Mouse (Mus musculus) G1E (cell line): Measurements from ENCODE around the gene Tmem69. TPM values are rescaled to one million over a fixed set of nuclear protein-coding genes. Genes with fewer than 3 reads are reported as not detected.
A peak's percentile ranks its signal among the peaks of the same experiment; 100 is the strongest.

Source experiments
- ATAC-seq: 2 replicates; pipeline ENCODE4 v1.8.0; 2016; ENCODE audit warnings: mild to moderate bottlenecking; ENCODE audit not compliant: insufficient number of reproducible peaks, poor library complexity, low FRiP score, severe bottlenecking; ENCODE audit errors: extremely low read depth
- DNase-seq: peaks from one replicate; pipeline ENCODE4 v3.0.0; 2012; ENCODE audit warnings: low spot score
- H3K27me3 ChIP-seq: 2 replicates; pipeline ENCODE4 v1.6.1; 2012; ENCODE audit warnings: mild to moderate bottlenecking, low read length, inconsistent platforms; ENCODE audit not compliant: insufficient read depth
- H3K36me3 ChIP-seq: replicated peaks from 2 replicates; pipeline ENCODE3; 2012; ENCODE audit warnings: mild to moderate bottlenecking, inconsistent platforms
- H3K4me1 ChIP-seq: 2 replicates; pipeline ENCODE4 v1.6.1; 2012; ENCODE audit warnings: low read depth, low read length, inconsistent platforms, mixed read lengths; ENCODE audit not compliant: insufficient read depth
- H3K4me3 ChIP-seq: 2 replicates; pipeline ENCODE4 v1.5.1; 2012; ENCODE audit warnings: low read depth, mild to moderate bottlenecking, inconsistent platforms, low read length, moderate library complexity, mixed read lengths
- H3K9me3 ChIP-seq: replicated peaks from 2 replicates; pipeline ENCODE4 v1.6.1; 2012; ENCODE audit warnings: inconsistent platforms
- CTCF ChIP-seq: IDR thresholded peaks from 2 replicates; pipeline ENCODE4 v1.5.1; 2012; ENCODE audit warnings: low read depth, low read length, inconsistent platforms, mixed read lengths
- GATA1 ChIP-seq: IDR thresholded peaks from 2 replicates; pipeline ENCODE4 v1.6.1; 2012; ENCODE audit warnings: borderline replicate concordance, low read length, inconsistent platforms, mixed read lengths
- GATA2 ChIP-seq: IDR thresholded peaks from 2 replicates; pipeline ENCODE4 v1.6.1; 2012; ENCODE audit warnings: low read depth, low read length, inconsistent platforms, borderline replicate concordance
- POLR2AphosphoS5 ChIP-seq: IDR thresholded peaks from 2 replicates; pipeline ENCODE4 v1.6.1; 2012; ENCODE audit warnings: low read depth, low read length, inconsistent platforms; ENCODE audit not compliant: insufficient replicate concordance
- TAL1 ChIP-seq: conservative IDR thresholded peaks from 2 replicates; pipeline ENCODE4 v1.6.1; 2012; ENCODE audit warnings: low read depth, low read length, inconsistent platforms, mixed read lengths
- polyA plus RNA-seq: library from polyadenylated mRNA; stranded (reverse); fragments of >175 nt; gene quantifications from 2 replicates; pipeline ENCODE4 v1.2.3, GENCODE M21; 2012
- total RNA-seq, 2 experiments: library from RNA; stranded (forward) in 1 of 2; stranded (reverse) in 1 of 2; fragments of 200-1000 nt in 1 of 2; fragments of >200 nt in 1 of 2; fragmentation: Nextera tagmentation in 1 of 2; gene quantifications; 2 replicates each; pipeline ENCODE4 v1.2.3; 2014 to 2017

The Tmem69 gene
- total and polyA plus RNA-seq, 3 experiments, result 5.6 to 99.9 (median 23.2) TPM

DNA sequence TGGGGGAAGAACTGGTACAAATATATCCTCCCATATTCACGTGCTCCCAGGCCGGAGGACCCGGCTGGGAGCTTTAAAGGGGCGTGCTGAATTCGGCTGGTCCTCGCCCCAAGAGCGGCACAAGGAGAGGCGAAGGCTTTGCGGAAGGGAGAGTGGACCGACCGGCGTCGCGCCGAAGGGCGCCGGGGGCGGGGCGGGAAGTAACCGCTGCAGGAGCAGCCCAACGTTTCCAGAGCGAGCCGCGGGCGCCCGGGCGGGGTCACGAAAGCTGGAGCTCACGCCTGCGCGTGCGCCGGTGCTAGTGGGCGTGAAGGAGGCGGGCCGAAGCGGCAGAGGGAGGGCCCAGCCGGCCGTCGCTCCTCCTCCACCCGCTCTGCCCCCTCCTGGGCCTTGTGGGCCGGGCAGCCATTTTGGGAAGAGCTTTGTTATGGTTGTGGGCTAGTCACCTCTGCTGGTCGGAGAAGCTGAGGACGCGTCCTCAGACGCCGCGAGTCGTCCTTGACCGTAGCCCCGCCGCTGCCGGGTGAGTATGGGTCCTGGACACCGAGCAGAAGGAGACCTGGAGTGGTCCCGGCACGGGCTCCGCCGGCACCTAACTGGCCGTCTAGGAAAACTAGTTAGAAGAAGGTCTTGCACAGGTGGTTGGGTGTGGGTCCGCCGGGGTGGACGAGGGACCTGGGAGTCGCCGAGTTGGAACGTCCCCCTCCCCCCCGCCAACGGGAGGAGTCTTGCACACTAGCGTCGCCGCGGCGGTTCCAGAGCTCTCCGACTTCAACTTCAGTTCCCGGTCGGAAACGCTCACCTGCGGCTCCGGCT is 1.8 kb upstream of the Tmem69 start, which contains the start of gene Gpbp1l1:
Gene Gpbp1l1 (plus strand): TSS at position 353 of the 816 bp plus-strand sequence.
- Histone ChIP-seq H3K4me1 (peaks cover 25% of the 10 kb centered on the region), H3K27me3 (no peaks in the 10 kb centered on the region), H3K4me3 (peak within 1 kb of the TSS; percentile 97), H3K9me3 (no peaks in the 10 kb centered on the region), H3K36me3 (peaks cover 33% of the 10 kb centered on the region)
- TF ChIP-seq GATA2 (no peak), POLR2AphosphoS5 (0 out of 2 replicates have a peak, but pooled peaks have one; percentile 62)
- DNase-seq (peak; percentile 78), ATAC-seq (peak; percentile 56)

- TF ChIP-seq GATA2, result no peak
- no peak for TF ChIP-seq GATA1
- TF ChIP-seq CTCF, result no peak
- TF ChIP-seq TAL1, result no peak
- TF ChIP-seq POLR2AphosphoS5, result no peak; the same call in 1 of the 2 replicates
- peaks cover 20% of the 10 kb centered on the region for H3K4me1 ChIP-seq
- H3K9me3 ChIP-seq, result no peaks in the 10 kb centered on the region
- peak overlapping the region; percentile 97 for H3K4me3 ChIP-seq
- ATAC-seq, result peak; percentile 88
- H3K27me3 ChIP-seq, result no peaks in the 10 kb centered on the region
- H3K36me3 ChIP-seq, result peaks cover 31% of the 10 kb centered on the region
- DNase-seq, result peak; percentile 71
Observed at GRCm38 (mm10) chr4:116556561-116557305, 997 bp upstream of the Tmem69 start.

DNA sequence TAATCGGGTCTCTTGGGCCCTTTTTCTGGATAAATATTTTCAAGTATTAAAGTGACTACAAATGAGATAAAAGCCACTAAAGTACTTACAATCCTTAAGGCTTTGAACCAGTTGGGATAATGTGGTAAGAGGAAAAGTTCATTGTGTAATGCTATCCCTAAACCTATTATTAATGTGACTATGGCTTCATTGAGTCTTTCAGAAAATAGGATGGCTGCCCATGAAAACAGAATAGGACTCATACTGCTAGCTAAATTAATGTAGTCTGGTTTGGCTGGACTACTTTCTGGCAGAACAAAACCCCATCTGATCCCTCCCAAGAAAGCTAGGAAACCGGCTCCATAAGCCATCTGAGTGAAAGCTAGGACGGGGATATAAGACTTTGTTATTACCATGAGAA is 2.7 kb downstream of the Tmem69 start:
- Histone ChIP-seq H3K9me3 (no peaks in the 10 kb centered on the region), H3K27me3 (no peaks in the 10 kb centered on the region), H3K4me1 (peaks cover 4% of the 10 kb centered on the region), H3K4me3 (no peak overlapping the region), H3K36me3 (peaks cover 30% of the 10 kb centered on the region)
- no peak for DNase-seq
- TF ChIP-seq TAL1, result no peak
- no peak for TF ChIP-seq CTCF
- TF ChIP-seq GATA2, result no peak
- TF ChIP-seq POLR2AphosphoS5, result no peak
- TF ChIP-seq GATA1, result no peak
- no peak for ATAC-seq

GRCm38 (mm10) chr4:116550432-116550831 is 5.3 kb downstream of the Tmem69 start:
- no peak for DNase-seq
- Histone ChIP-seq H3K4me1 (peaks cover 1% of the 10 kb centered on the region; the same call in 1 of the 2 replicates), H3K4me3 (no peak overlapping the region), H3K27me3 (no peaks in the 10 kb centered on the region), H3K36me3 (peaks cover 30% of the 10 kb centered on the region), H3K9me3 (no peaks in the 10 kb centered on the region)
- no peak for ATAC-seq
- TF ChIP-seq GATA1 (no peak), TAL1 (no peak), CTCF (no peak), GATA2 (no peak), POLR2AphosphoS5 (no peak)

DNA sequence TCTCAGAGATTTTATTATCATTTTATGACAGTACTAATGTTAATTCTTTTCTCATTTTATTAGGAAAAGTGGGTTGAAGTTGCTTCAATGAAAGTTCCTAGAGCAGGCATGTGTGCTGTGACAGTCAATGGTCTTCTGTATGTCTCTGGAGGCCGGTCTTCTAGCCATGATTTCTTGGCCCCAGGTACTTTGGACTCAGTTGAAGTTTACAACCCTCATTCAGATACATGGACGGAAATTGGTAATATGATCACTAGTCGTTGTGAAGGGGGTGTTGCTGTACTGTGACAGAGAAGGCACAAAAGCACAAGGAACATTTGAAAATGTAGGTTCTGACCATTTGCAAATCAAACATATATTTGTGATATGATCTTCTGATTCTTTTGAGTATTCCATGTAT is 18.0 kb downstream of the Tmem69 start:
- no peak overlapping the region for H3K4me3 ChIP-seq
- no peak for TF ChIP-seq TAL1
- TF ChIP-seq GATA1, result no peak
- no peak for TF ChIP-seq POLR2AphosphoS5
- peaks cover 29% of the 10 kb centered on the region for H3K36me3 ChIP-seq
- DNase-seq (no peak), ATAC-seq (no peak)
- no peaks in the 10 kb centered on the region for H3K27me3 ChIP-seq
- H3K4me1 ChIP-seq, result no peaks in the 10 kb centered on the region
- H3K9me3 ChIP-seq, result no peaks in the 10 kb centered on the region

DNA sequence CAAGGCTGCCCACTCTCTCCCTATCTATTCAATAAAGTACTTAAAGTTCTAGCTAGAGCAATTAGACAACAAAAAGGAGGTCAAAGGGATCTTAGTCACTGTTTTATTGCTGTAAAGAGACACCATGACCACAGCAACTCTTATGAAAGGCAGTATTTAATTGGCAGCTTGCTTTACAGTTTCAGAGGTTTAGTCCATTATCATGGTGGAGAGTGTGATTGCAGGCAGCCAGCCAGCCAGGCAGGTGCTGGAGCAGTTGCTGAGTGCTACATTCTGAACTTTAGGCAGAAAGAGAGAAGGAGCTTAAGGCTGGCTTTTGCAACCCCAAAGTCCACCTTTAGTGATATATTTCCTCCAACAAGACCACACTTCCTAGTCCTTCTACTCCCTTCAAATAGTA is 19.4 kb downstream of the Tmem69 start:
- Histone ChIP-seq H3K27me3 (no peaks in the 10 kb centered on the region), H3K4me3 (no peak overlapping the region), H3K36me3 (peaks cover 29% of the 10 kb centered on the region), H3K4me1 (no peaks in the 10 kb centered on the region), H3K9me3 (no peaks in the 10 kb centered on the region)
- ATAC-seq (no peak), DNase-seq (no peak)
- TF ChIP-seq POLR2AphosphoS5 (no peak), TAL1 (no peak), GATA1 (no peak), GATA2 (no peak), CTCF (no peak)
